Mouse (Mus musculus): ENCODE measurements around the gene Cfap44. TPM values are rescaled to one million over a fixed set of nuclear protein-coding genes. Genes with fewer than 3 reads are reported as not detected.

The Cfap44 gene
- total and polyA plus RNA-seq, 3 experiments, result 0.55 TPM; not detected in 2

GRCm38 (mm10) chr16:44508025-44508424 is 113.4 kb downstream of the Cfap44 start:
- TF ChIP-seq POLR2A (IDR thresholded peaks at IDR 0.05; ENCODE audit: insufficient read depth, low read depth, low read length) (no peak), EP300 (IDR thresholded peaks at IDR 0.05; ENCODE audit: insufficient read depth, low read depth, low read length) (no peak), CTCF (IDR thresholded peaks at IDR 0.05) (no peak)
- Histone ChIP-seq H3K9ac (ENCODE audit: low read depth, low read length) (no peak overlapping the region), H3K4me3 (no peak overlapping the region), H3K4me1 (ENCODE audit: control insufficient read depth, insufficient read depth, low read length) (no peaks in the 10 kb centered on the region), H3K36me3 (ENCODE audit: control insufficient read depth, insufficient read depth, low read length) (no peaks in the 10 kb centered on the region), H3K27me3 (ENCODE audit: control insufficient read depth, insufficient read depth, low read length) (no peaks in the 10 kb centered on the region; the same call in 1 of the 2 replicates), H3K79me2 (replicated peaks; ENCODE audit: control insufficient read depth, insufficient read depth, low read length) (no peaks in the 10 kb centered on the region), H3K27ac (no peak overlapping the region; the same call in 1 of the 2 replicates)
- 70% methylated on average over 5 of the region's 5 CpGs for WGBS
- DNase-seq, result no peak
- intact Hi-C loops (cut with DNase I), result loop anchor here (5.0 kb wide), 1 partner anchor 49 kb away; the partner anchor contains the start of gene Boc

DNA sequence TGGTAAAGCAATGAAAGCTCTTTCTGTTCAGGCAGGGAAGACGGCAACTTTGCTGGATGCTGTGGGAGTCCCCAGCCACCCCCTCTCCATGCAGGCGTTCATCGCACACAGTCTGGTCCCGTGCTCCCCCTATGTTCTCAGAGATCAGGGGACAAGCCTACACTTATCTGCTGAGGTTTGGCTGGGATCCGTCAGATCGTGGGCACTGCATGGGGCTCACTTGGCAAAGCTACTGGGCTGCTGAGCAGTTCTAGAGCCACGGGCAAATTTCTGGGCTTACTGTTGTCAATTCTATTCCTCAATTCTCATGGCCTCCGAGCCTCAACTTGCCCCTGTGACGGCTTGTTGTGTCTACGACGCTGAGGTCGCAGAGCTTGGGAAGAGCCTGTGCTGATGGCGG is 114.2 kb downstream of the Cfap44 start:
- no peak overlapping the region for H3K9ac ChIP-seq (ENCODE audit: low read depth, low read length)
- intact Hi-C loops (cut with DNase I), result loop anchor here (5.0 kb wide), 1 partner anchor 49 kb away; the partner anchor contains the start of gene Boc
- no peak overlapping the region for H3K4me3 ChIP-seq
- no peaks in the 10 kb centered on the region for H3K36me3 ChIP-seq (ENCODE audit: control insufficient read depth, insufficient read depth, low read length)
- H3K27me3 ChIP-seq (ENCODE audit: control insufficient read depth, insufficient read depth, low read length), result no peaks in the 10 kb centered on the region; the same call in 1 of the 2 replicates
- H3K27ac ChIP-seq, result no peak overlapping the region
- DNase-seq, result no peak
- no peak for TF ChIP-seq EP300 (IDR thresholded peaks at IDR 0.05; ENCODE audit: insufficient read depth, low read depth, low read length)
- no peak for TF ChIP-seq POLR2A (IDR thresholded peaks at IDR 0.05; ENCODE audit: insufficient read depth, low read depth, low read length)
- no peak for TF ChIP-seq CTCF (IDR thresholded peaks at IDR 0.05)
- no peaks in the 10 kb centered on the region for H3K79me2 ChIP-seq (replicated peaks; ENCODE audit: control insufficient read depth, insufficient read depth, low read length)
- 87% methylated on average over 13 of the region's 13 CpGs for WGBS
- H3K4me1 ChIP-seq (ENCODE audit: control insufficient read depth, insufficient read depth, low read length), result no peaks in the 10 kb centered on the region

- no peak for DNase-seq
- no peaks in the 10 kb centered on the region for H3K4me1 ChIP-seq (ENCODE audit: control insufficient read depth, insufficient read depth, low read length)
- TF ChIP-seq EP300 (IDR thresholded peaks at IDR 0.05; ENCODE audit: insufficient read depth, low read depth, low read length) (no peak), POLR2A (IDR thresholded peaks at IDR 0.05; ENCODE audit: insufficient read depth, low read depth, low read length) (no peak), CTCF (IDR thresholded peaks at IDR 0.05) (no peak)
- H3K27me3 ChIP-seq (ENCODE audit: control insufficient read depth, insufficient read depth, low read length), result no peaks in the 10 kb centered on the region; the same call in 1 of the 2 replicates
- H3K27ac ChIP-seq, result no peak overlapping the region
- intact Hi-C loops (cut with DNase I), result loop anchor here (5.0 kb wide), 1 partner anchor 48 kb away; the partner anchor contains the start of gene Boc
- H3K4me3 ChIP-seq, result no peak overlapping the region
- H3K9ac ChIP-seq (ENCODE audit: low read depth, low read length), result no peak overlapping the region
- WGBS, result 69% methylated on average over 7 of the region's 7 CpGs
- H3K79me2 ChIP-seq (replicated peaks; ENCODE audit: control insufficient read depth, insufficient read depth, low read length), result no peaks in the 10 kb centered on the region
- H3K36me3 ChIP-seq (ENCODE audit: control insufficient read depth, insufficient read depth, low read length), result no peaks in the 10 kb centered on the region
Observed at GRCm38 (mm10) chr16:44509458-44510344, 115.1 kb downstream of the Cfap44 start.

GRCm38 (mm10) chr16:44510521-44511213 is 116.1 kb downstream of the Cfap44 start:
- H3K36me3 ChIP-seq (ENCODE audit: control insufficient read depth, insufficient read depth, low read length), result no peaks in the 10 kb centered on the region
- no peak for DNase-seq
- intact Hi-C loops (cut with DNase I), result no loop called here
- H3K4me3 ChIP-seq, result no peak overlapping the region
- H3K9ac ChIP-seq (ENCODE audit: low read depth, low read length), result no peak overlapping the region
- H3K79me2 ChIP-seq (replicated peaks; ENCODE audit: control insufficient read depth, insufficient read depth, low read length), result no peaks in the 10 kb centered on the region
- TF ChIP-seq POLR2A (IDR thresholded peaks at IDR 0.05; ENCODE audit: insufficient read depth, low read depth, low read length) (no peak), CTCF (IDR thresholded peaks at IDR 0.05) (no peak), EP300 (IDR thresholded peaks at IDR 0.05; ENCODE audit: insufficient read depth, low read depth, low read length) (no peak)
- no peak overlapping the region for H3K27ac ChIP-seq
- 73% methylated on average over 13 of the region's 13 CpGs for WGBS
- H3K4me1 ChIP-seq (ENCODE audit: control insufficient read depth, insufficient read depth, low read length), result no peaks in the 10 kb centered on the region
- no peaks in the 10 kb centered on the region; the same call in 1 of the 2 replicates for H3K27me3 ChIP-seq (ENCODE audit: control insufficient read depth, insufficient read depth, low read length)

GRCm38 (mm10) chr16:44516498-44516897 is 121.9 kb downstream of the Cfap44 start:
- intact Hi-C loops (cut with DNase I), result no loop called here
- TF ChIP-seq EP300 (IDR thresholded peaks at IDR 0.05; ENCODE audit: insufficient read depth, low read depth, low read length) (no peak), POLR2A (IDR thresholded peaks at IDR 0.05; ENCODE audit: insufficient read depth, low read depth, low read length) (no peak), CTCF (IDR thresholded peaks at IDR 0.05) (no peak)
- Histone ChIP-seq H3K27ac (no peak overlapping the region), H3K27me3 (ENCODE audit: control insufficient read depth, insufficient read depth, low read length) (no peaks in the 10 kb centered on the region), H3K4me1 (ENCODE audit: control insufficient read depth, insufficient read depth, low read length) (no peaks in the 10 kb centered on the region), H3K79me2 (replicated peaks; ENCODE audit: control insufficient read depth, insufficient read depth, low read length) (no peaks in the 10 kb centered on the region), H3K4me3 (no peak overlapping the region), H3K36me3 (ENCODE audit: control insufficient read depth, insufficient read depth, low read length) (no peaks in the 10 kb centered on the region), H3K9ac (ENCODE audit: low read depth, low read length) (no peak overlapping the region)
- DNase-seq, result no peak
- 77% methylated on average over 6 of the region's 6 CpGs for WGBS

All from heart, adult 2 months (tissue).